Mouse (Mus musculus): ENCODE data around the gene Crybb1. TPM values are rescaled to one million over a fixed set of nuclear protein-coding genes. Genes with fewer than 3 reads are reported as not detected.

Crybb1 gene
- polyA plus RNA-seq, 1 experiment from 2014 or later = 0.73 TPM

DNA sequence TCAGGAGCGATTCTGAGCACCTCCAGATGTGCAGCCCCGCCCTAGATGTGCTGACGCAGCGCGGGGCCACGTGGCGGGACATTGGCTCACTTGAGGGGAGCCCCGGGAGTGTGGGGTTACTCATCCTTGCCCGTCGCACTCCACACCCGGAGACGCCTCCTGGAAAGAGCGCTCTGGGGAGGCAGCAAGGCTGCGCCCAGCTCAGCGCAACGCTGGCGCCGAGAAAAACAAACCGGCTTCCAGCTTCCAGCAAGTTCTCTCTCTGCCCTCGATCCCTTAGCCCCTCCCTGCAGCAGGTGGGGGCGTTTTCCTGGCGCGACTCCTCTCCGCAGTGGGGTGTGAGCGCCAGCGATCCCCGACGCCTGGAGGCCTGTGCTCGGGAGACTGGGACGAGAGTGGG lies 28.3 kb upstream of the Crybb1 start:
- WGBS = under 1% methylated on average over 30 of the region's 30 CpGs
- Histone ChIP-seq H3K9me3 (ENCODE audit: control insufficient read depth, low read length) (no peaks in the 10 kb centered on the region; the same call in 1 of the 2 replicates), H3K4me3 (ENCODE audit: low read depth, low read length) (peak overlapping the region; percentile 59), H3K27me3 (ENCODE audit: control insufficient read depth, insufficient read depth, low read length) (no peaks in the 10 kb centered on the region; the same call in 1 of the 2 replicates), H3K36me3 (ENCODE audit: control insufficient read depth, insufficient read depth, low read length) (peaks cover 8% of the 10 kb centered on the region), H3K27ac (ENCODE audit: low read depth, low read length) (peak overlapping the region; percentile 95), H3K9ac (ENCODE audit: low read length) (peak overlapping the region; percentile 83), H3K4me1 (replicated peaks; ENCODE audit: control insufficient read depth, insufficient read depth, low read length) (peaks cover 12% of the 10 kb centered on the region), H3K4me2 (ENCODE audit: low read depth, low read length, severe bottlenecking) (peak overlapping the region; percentile 77)
- DNase-seq (ENCODE audit: low spot score) (no peak), ATAC-seq (replicated peaks; ENCODE audit: low FRiP score) (peak; percentile 11; the same call in 1 of the 2 replicates)

DNA sequence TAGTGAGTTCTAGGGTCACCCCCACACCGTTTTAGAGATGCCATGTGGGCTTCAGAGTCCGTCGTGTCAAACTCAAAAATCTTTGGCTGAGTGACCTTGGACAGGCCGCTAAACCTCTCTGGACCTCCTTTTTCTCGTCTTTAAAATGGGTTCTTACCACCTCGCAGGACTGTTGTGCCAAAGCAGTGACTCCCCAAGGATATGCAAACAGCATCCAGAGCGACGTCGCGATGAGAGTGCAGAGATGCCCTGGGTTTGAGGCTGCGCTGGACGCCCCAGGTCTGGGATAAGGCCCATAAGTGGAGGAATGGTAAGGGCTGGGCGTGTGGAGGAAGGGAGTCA lies 27.7 kb upstream of the Crybb1 start:
- no peaks in the 10 kb centered on the region; the same call in 1 of the 2 replicates for H3K27me3 ChIP-seq (ENCODE audit: control insufficient read depth, insufficient read depth, low read length)
- peak overlapping the region; percentile 83 for H3K9ac ChIP-seq (ENCODE audit: low read length)
- peak overlapping the region; percentile 59 for H3K4me3 ChIP-seq (ENCODE audit: low read depth, low read length)
- H3K4me2 ChIP-seq (ENCODE audit: low read depth, low read length, severe bottlenecking) = peak overlapping the region; percentile 77
- H3K27ac ChIP-seq (ENCODE audit: low read depth, low read length) = peak overlapping the region; percentile 95
- H3K9me3 ChIP-seq (ENCODE audit: control insufficient read depth, low read length) = no peaks in the 10 kb centered on the region; the same call in 1 of the 2 replicates
- ATAC-seq (replicated peaks; ENCODE audit: low FRiP score) (no peak), DNase-seq (ENCODE audit: low spot score) (no peak)
- WGBS = under 1% methylated on average over 13 of the region's 13 CpGs
- H3K4me1 ChIP-seq (replicated peaks; ENCODE audit: control insufficient read depth, insufficient read depth, low read length) = peaks cover 12% of the 10 kb centered on the region
- H3K36me3 ChIP-seq (ENCODE audit: control insufficient read depth, insufficient read depth, low read length) = peaks cover 8% of the 10 kb centered on the region

DNA sequence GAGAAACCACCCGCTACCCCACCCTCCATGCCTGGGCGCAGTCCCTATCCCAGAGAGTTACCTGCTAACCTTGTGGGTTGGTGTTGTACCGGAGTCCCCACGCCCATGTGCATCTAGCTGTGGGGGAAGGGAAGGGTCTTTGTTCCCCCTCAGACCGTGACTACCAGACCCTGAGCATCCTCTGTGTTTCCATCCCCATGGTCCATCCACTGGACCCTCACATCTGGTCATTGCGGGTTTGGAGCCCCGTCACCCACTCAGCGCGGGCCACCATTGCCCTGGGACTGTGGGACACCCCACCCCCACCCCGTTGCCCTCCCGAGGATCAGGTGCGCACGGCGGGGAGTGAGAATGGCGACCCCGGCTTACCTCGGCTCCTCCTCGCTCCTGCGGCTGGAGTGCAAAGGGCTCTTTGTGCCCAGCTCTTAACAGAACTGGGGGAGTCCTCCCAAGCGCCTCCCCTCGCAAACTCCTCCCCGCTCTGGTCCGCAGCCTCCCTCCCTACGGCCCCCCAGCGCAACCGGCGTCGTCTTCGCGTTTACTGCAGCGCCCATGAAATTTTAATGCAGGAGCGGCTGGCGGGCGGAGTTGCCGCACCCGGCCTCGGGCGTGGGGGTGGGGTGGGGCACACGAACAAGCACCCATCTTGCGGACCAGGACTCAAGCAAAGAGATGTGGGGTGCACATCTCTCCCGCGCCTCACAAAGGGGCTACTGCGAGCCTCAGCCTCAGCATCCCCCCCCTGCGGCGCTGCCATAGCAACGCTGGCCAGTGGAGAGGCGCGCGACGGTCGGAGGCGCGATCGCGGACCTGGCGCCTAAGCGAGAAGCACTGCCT lies 27.2 kb upstream of the Crybb1 start:
- Histone ChIP-seq H3K27me3 (ENCODE audit: control insufficient read depth, insufficient read depth, low read length) (no peaks in the 10 kb centered on the region; the same call in 1 of the 2 replicates), H3K27ac (ENCODE audit: low read depth, low read length) (peak overlapping the region; percentile 95), H3K4me1 (replicated peaks; ENCODE audit: control insufficient read depth, insufficient read depth, low read length) (peaks cover 12% of the 10 kb centered on the region), H3K4me3 (ENCODE audit: low read depth, low read length) (peak overlapping the region; percentile 59), H3K9ac (ENCODE audit: low read length) (peak overlapping the region; percentile 83), H3K4me2 (ENCODE audit: low read depth, low read length, severe bottlenecking) (peak overlapping the region; percentile 77), H3K36me3 (ENCODE audit: control insufficient read depth, insufficient read depth, low read length) (peaks cover 4% of the 10 kb centered on the region), H3K9me3 (ENCODE audit: control insufficient read depth, low read length) (no peaks in the 10 kb centered on the region; the same call in 1 of the 2 replicates)
- WGBS = 1% methylated on average over 57 of the region's 57 CpGs
- peak; percentile 91 for DNase-seq (ENCODE audit: low spot score)
- ATAC-seq (replicated peaks; ENCODE audit: low FRiP score) = peak; percentile 80

DNA sequence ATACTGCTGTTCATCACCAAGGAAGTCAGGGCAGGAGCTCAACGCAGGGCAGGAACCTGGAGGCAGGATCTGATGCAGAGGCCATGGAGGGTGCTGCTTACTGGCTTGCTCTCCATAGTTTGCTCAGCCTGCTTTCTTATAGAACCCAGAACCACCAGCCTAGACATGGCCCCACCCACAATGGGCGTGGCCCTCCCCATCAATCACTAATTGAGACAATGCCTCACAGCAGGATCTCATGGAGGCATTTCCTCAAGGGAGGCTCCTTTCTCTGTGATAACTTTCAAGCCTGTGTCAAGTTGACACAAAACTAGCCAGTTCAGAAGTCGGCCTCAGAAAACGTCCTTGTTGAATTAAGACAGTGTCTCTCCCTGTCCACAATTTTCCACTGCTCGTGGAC lies 19.8 kb upstream of the Crybb1 start:
- Histone ChIP-seq H3K4me2 (ENCODE audit: low read depth, low read length, severe bottlenecking) (no peak overlapping the region), H3K27me3 (ENCODE audit: control insufficient read depth, insufficient read depth, low read length) (no peaks in the 10 kb centered on the region), H3K4me1 (replicated peaks; ENCODE audit: control insufficient read depth, insufficient read depth, low read length) (peaks cover 29% of the 10 kb centered on the region), H3K9ac (ENCODE audit: low read length) (no peak overlapping the region), H3K36me3 (ENCODE audit: control insufficient read depth, insufficient read depth, low read length) (no peaks in the 10 kb centered on the region), H3K4me3 (ENCODE audit: low read depth, low read length) (no peak overlapping the region), H3K9me3 (ENCODE audit: control insufficient read depth, low read length) (no peaks in the 10 kb centered on the region), H3K27ac (ENCODE audit: low read depth, low read length) (peak overlapping the region; percentile 97)
- DNase-seq (ENCODE audit: low spot score) (no peak), ATAC-seq (replicated peaks; ENCODE audit: low FRiP score) (no peak)
- WGBS = 70% methylated on average over 5 of the region's 5 CpGs

DNA sequence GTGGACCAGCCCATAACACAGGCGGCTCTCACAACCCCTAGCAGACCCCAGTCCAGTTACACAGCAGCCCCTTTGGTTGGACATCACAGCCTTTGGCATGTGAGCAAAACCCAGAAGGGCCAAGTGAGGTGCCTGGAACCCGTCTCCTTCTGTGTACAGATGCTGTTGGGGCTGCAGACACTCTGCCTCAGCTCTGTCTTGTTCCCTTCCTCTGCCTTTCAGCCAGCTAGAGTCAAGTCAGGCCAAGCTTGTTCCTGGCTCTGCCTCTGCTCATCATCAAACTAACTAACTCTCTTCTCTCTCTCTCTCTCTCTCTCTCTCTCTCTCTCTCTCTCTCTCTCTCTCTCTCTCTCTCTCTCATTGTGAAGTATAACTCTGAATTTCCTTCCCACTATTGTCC lies 19.0 kb upstream of the Crybb1 start:
- peak overlapping the region; percentile 43; the same call in 1 of the 2 replicates for H3K4me2 ChIP-seq (ENCODE audit: low read depth, low read length, severe bottlenecking)
- peak overlapping the region; percentile 97 for H3K27ac ChIP-seq (ENCODE audit: low read depth, low read length)
- no peaks in the 10 kb centered on the region for H3K27me3 ChIP-seq (ENCODE audit: control insufficient read depth, insufficient read depth, low read length)
- ATAC-seq (replicated peaks; ENCODE audit: low FRiP score) = no peak
- DNase-seq (ENCODE audit: low spot score) = no peak
- H3K4me3 ChIP-seq (ENCODE audit: low read depth, low read length) = no peak overlapping the region
- 53% methylated on average over 2 of the region's 2 CpGs for WGBS
- H3K4me1 ChIP-seq (replicated peaks; ENCODE audit: control insufficient read depth, insufficient read depth, low read length) = peaks cover 29% of the 10 kb centered on the region
- no peaks in the 10 kb centered on the region for H3K9me3 ChIP-seq (ENCODE audit: control insufficient read depth, low read length)
- peak overlapping the region; percentile 65 for H3K9ac ChIP-seq (ENCODE audit: low read length)
- no peaks in the 10 kb centered on the region for H3K36me3 ChIP-seq (ENCODE audit: control insufficient read depth, insufficient read depth, low read length)

DNA sequence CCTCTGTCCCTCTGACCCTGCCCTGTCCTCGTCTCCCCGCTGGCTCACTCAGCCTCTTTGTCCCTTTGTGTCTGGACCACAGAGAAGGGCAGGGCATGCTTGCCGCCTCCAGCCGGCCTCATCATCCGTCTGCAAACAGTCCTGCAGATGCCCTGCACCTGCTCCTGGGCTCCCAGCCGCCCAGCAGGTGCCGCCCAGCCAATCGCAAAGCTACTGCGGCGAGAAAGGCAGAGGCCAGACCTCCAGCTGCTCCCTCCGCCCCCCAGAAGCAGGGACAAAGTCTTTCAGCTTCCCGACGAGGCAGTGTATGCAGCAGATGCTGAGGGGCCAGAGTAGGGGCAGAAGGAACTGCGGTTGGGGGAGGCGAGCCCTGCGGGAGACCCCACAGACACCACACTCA lies 18.2 kb upstream of the Crybb1 start:
- peak; percentile 85 for ATAC-seq (replicated peaks; ENCODE audit: low FRiP score)
- H3K4me3 ChIP-seq (ENCODE audit: low read depth, low read length) = peak overlapping the region; percentile 9; the same call in 1 of the 2 replicates
- H3K9me3 ChIP-seq (ENCODE audit: control insufficient read depth, low read length) = no peaks in the 10 kb centered on the region
- peak overlapping the region; percentile 97 for H3K27ac ChIP-seq (ENCODE audit: low read depth, low read length)
- H3K4me1 ChIP-seq (replicated peaks; ENCODE audit: control insufficient read depth, insufficient read depth, low read length) = peaks cover 29% of the 10 kb centered on the region
- H3K36me3 ChIP-seq (ENCODE audit: control insufficient read depth, insufficient read depth, low read length) = no peaks in the 10 kb centered on the region
- peak; percentile 88 for DNase-seq (ENCODE audit: low spot score)
- peak overlapping the region; percentile 65 for H3K9ac ChIP-seq (ENCODE audit: low read length)
- WGBS = under 1% methylated on average over 16 of the region's 16 CpGs
- no peaks in the 10 kb centered on the region for H3K27me3 ChIP-seq (ENCODE audit: control insufficient read depth, insufficient read depth, low read length)
- peak overlapping the region; percentile 43 for H3K4me2 ChIP-seq (ENCODE audit: low read depth, low read length, severe bottlenecking)

DNA sequence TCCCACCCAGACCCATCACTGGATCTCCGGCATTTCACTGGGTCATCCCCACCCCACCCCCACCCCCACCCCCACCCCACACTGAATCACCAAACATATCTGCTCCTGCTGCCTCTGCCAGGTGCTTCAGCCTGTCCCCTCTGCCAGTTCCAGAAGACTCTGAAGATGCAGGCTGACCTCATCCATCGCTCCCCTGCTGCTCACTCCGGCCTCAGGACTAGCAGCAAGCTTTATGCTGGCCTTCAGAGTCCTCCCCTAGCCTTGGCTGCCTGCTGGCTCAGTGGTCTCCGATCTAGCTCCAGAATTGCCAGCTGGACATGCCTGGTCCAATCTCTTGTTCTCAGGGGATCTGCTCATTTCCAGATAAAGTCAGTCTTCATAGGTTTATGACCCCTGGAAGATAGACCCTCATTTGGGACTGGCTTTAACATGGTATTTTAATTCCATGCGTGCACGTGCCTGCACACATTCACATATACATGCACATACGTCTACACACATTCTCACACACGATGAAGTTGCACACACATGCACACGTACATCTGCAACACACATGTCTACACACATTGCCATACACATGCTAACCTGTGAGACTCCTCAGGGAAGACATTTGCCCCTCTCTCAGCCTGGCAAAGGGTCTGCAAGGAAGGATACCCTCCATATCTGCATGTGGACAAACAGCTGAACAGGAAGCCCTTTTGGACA lies 17.6 kb upstream of the Crybb1 start:
- Histone ChIP-seq H3K27ac (ENCODE audit: low read depth, low read length) (peak overlapping the region; percentile 97), H3K4me3 (ENCODE audit: low read depth, low read length) (peak overlapping the region; percentile 9; the same call in 1 of the 2 replicates), H3K27me3 (ENCODE audit: control insufficient read depth, insufficient read depth, low read length) (no peaks in the 10 kb centered on the region), H3K9ac (ENCODE audit: low read length) (peak overlapping the region; percentile 65), H3K4me1 (replicated peaks; ENCODE audit: control insufficient read depth, insufficient read depth, low read length) (peaks cover 29% of the 10 kb centered on the region), H3K36me3 (ENCODE audit: control insufficient read depth, insufficient read depth, low read length) (no peaks in the 10 kb centered on the region), H3K4me2 (ENCODE audit: low read depth, low read length, severe bottlenecking) (peak overlapping the region; percentile 43), H3K9me3 (ENCODE audit: control insufficient read depth, low read length) (no peaks in the 10 kb centered on the region)
- WGBS = 36% methylated on average over 9 of the region's 9 CpGs
- DNase-seq (ENCODE audit: low spot score) (no peak), ATAC-seq (replicated peaks; ENCODE audit: low FRiP score) (peak; percentile 12; the same call in 1 of the 2 replicates)

DNA sequence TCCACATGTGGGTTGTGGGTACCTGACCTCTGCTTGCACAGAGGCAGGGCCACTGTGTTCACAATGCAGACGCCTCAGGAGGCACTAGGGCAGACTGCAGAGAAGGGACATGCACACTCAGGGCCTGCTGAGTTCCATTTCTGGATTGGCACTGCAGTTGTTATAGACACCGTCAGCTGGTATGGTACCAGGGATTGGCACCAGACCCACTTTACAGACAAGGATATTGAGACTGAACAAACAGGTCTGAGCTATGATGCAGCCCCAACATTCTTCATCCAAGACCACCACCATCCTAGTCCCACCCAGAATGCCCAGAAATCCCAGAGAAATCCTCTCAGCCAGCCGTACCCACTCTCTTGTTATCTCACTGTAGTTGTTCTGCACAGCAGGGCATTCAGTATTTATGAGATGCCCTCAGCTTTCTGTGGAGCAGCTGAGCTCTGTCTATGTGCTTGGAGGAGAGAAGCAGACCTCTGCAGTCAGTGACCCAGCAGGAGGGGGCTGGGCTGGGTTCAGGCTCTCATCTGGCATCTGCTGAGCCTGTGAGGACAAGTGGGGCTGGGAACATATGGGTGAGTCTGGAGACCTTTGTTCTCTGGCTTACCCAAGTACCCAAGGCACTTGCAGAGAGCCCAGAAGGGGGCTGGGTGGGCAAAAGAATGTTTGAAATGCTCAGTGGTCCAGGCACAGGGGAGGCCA lies 16.7 kb upstream of the Crybb1 start:
- Histone ChIP-seq H3K4me1 (replicated peaks; ENCODE audit: control insufficient read depth, insufficient read depth, low read length) (peaks cover 29% of the 10 kb centered on the region), H3K27me3 (ENCODE audit: control insufficient read depth, insufficient read depth, low read length) (no peaks in the 10 kb centered on the region), H3K9me3 (ENCODE audit: control insufficient read depth, low read length) (no peaks in the 10 kb centered on the region), H3K36me3 (ENCODE audit: control insufficient read depth, insufficient read depth, low read length) (no peaks in the 10 kb centered on the region), H3K27ac (ENCODE audit: low read depth, low read length) (peak overlapping the region; percentile 97), H3K9ac (ENCODE audit: low read length) (peak overlapping the region; percentile 16; the same call in 1 of the 2 replicates), H3K4me3 (ENCODE audit: low read depth, low read length) (no peak overlapping the region), H3K4me2 (ENCODE audit: low read depth, low read length, severe bottlenecking) (no peak overlapping the region)
- DNase-seq (ENCODE audit: low spot score) = peak; percentile 70
- peak; percentile 14; the same call in 1 of the 2 replicates for ATAC-seq (replicated peaks; ENCODE audit: low FRiP score)
- 62% methylated on average over 3 of the region's 3 CpGs for WGBS

All from forebrain, embryonic 11.5 days (tissue).